Mouse (Mus musculus) c-Kit-negative CD71-positive TER-119-positive erythroid progenitor cells, embryonic 14.5 days (primary cell): ENCODE results near the gene Taar8b.
"Not testable (repeated sequence)": the region's sequence is repeated elsewhere in the genome, so short reads cannot be mapped to it uniquely, and the experiment has no call there.

Experiments used
- DNase-seq: peaks from one replicate; pipeline ENCODE4 v3.0.0-alpha.2; 2013; ENCODE audit warnings: low read depth, low spot score

The Taar8b gene

DNA sequence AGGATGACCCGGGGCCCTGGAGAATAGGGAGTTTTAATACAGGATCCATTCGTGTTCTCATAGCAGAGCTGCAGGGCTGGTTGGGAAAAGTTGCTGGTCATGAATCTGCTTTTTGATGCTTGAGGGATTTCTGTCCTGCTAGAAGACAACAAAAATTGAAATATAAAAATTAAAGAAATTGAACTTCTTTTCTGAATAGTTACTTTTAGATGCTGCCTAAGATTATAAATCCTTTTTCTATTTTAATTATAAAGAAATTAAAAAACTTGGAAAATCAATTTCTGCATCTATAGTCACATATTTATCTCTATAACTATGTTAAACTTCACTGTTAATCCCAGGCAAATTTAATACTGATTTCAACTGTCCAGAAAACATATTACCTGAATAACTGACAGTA is at the start of gene Taar8b:
Gene Taar8b, minus strand, starts transcription at position 101 of the 400 bp plus-strand sequence.
- DNase-seq: no peak

DNA sequence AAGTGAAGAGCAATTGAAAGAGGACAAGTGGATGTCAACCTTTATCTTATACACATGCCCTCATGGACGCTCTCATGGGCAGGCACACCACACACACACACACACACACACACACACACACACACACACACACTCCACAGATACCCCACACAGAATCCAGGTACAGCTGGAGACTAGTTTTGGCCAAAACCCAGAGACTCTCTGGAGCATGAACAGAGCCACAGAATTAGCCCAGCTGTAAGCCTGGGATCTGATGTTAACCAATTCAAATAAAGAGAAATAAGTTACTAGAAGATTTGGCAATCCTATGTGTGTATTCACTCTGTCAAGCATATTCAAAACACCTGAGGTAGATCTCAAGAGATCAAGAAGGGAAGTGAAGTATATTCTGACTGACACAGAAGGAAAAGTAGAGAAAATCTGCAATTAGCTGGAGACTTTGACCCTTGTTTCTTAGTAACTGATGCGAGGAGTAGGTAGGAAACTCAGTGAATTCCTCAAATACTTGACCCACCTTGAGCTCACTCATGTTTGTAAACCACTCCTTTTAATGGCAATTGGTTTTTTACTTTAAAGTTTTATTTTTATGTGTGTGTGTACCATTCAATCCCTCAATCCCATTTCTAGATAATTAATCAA is 46.6 kb upstream of the Taar8b start:
- no peak for DNase-seq

DNA sequence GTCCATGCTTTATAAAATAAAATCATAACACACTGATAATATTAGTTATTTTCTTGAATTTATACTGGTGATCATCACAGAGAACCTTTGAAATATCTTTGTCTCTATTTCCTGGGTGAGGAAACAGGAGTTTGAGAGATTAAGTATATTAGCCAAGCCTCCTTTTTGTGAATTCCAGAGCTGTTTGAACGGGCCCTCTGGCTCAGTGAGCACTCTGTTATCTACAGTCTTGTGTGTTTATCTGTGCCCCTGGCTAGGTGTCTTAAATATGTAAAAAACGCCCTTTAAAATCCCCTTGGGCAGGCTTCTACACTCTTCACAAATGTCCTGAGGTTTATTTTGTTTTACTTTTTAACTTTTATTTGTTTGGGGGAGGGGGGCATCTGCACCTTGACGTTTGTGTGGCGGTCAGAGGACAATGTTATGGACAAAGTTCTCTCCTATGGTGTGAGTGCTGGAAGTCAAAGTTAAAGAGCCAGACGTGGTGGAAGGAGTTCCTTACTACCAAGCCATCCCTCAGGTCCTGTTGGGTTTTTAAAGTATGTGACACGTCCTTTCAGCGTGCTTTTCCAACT is 42.1 kb upstream of the Taar8b start:
- no peak for DNase-seq

DNA sequence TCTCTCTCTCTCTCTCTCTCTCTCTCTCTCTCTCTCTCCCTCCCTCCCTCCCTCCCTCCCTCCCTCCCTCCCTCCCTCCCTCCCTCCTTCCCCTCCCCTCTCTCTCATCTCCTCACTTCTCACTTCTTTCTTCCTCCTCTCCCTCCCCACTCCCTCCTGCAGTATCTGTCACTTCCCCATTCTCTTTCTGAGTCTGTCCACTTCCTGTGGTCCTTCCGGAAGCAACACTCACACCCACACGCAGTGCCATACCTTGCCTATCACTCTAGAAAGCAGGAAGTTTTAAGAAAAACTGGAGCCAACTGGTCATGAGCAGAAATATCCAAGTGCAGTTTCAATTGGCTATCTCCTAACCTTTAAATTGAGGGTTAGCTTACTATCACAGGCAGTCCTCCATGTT is 41.0 kb upstream of the Taar8b start:
- DNase-seq: no peak

DNA sequence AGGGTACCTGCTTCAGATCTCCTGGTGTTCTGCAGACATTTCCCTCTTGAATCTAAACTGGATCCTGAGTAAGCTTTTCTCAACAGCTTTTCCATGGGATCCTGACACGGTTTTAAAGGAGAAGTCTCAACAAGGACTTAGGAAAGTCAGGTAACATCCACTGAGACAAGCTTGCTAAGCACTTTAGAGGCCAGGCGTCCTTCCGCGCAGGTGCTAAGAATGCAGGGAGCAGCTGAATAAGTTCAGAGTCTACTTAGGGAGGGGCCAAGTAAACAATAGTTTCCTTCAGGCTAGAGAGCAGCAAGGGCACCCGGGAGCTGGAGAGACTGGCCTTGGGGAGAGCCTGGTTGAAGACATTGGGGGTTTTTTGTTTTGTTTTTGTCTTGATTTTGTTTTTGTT is 40.2 kb upstream of the Taar8b start:
- DNase-seq: no peak

DNA sequence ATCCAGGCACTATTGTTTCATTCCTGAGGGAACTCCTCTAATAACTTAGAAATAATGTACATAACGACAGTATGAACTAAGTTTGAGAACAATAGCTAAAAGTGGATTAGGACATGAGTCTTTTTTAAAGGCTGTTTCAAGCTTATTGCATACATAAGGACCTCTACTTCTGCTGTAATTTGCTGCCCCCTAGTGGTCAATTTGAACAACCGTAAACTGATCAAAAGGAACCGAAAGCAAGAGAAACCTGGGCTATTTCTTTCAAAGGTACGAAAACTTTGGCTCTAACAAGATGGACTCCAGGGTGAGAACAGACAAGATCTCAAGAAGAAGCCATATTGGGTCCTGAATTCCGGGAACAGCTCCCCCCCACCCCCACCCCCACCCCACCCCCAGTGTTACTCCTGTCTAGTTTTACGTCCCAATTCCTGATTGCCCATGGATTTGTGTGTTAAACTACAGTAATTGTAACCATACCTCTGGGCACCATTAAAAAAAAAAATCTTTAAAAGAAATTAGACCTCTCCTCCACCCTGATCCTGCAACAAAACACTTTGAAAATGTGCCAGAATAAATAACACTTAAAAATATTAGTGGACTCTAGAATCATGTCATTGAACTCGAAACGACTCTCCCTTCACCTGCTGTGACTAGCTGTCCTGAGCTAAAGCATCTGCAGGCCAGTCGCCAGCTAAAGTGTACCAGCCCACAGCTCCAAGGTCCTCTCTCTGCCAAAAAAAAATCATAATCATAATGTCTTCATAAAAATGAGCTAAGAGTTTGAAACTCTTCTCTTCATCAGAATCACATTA is 39.6 kb upstream of the Taar8b start:
- peak; percentile 50 for DNase-seq

DNA sequence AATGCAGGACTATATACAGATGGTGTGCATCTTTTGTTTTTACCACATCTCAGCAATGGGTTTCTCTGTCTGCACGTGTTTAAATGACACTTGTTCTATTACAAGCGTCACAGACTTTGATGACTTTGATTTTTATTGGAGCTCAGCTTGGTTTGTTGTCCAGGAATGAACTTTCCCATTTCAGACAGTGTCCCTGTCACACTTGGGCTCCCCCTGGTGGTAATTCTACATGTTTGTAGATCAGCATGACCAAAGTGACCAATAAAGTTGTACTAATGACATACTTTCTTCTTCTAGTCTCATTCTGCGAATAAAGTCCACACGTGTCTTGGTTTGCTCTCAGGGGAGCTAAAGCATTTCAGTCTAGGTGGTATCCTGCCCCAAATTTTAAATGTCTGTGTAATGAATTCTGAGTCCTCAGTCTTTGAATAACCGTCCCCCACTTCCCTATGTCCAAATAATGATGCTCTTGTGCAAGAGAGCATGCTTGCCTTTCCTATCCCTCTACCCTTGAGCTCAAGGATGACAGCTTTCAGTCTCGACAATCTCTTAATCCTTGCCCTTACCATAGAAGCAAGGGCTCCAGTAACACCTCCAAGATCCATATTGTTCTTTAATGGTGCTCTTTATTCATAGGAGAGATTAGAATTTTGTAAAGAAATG is 19.2 kb upstream of the Taar8b start:
- no peak for DNase-seq

- DNase-seq: not testable (repeated sequence)
Measured at GRCm38 (mm10) chr10:24109434-24109833, 17.3 kb upstream of the Taar8b start, which contains the start of gene Taar9. Gene Taar9 (minus strand): TSS chr10:24109534.

- no peak for DNase-seq
Measured at GRCm38 (mm10) chr10:24108236-24108635, 16.1 kb upstream of the Taar8b start.

DNA sequence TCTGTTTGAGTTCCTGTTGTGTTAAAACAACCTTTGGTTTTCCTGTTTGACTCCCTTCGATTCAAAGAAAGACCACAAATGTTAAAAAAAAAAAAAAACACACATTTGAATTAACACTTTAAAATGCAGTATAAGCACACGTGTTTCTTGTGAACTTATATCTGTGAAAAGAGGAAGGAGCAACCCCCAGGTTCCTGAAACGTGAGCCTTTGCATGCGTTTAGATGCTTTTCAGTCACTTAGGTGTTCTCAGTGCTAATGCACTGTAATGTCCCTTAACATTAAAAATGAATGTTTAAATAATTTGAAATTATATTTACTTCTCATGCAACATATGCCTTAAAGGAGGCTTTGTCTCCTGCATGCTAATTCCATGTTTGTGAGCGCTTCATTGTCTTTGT is 15.7 kb upstream of the Taar8b start:
- DNase-seq: no peak

DNA sequence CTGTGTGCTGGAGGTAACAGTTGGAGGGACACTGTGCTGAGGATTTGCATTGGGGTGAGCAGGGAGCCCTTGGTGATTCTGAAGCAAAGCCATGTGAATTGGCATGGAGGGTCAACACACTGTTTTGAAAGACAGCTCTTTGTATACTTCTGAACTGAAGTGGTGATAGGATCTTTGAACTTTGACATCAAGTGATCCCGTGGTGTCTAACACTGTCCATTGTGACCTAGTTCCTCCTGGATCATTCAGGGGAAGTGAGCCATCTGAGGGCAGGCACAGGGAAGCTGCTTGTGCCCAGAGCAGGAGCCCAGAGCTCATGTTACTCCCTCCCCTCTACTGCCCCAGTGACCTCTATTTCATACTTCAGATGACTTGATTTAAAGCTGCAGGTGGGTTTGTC is 11.2 kb upstream of the Taar8b start:
- not testable (repeated sequence) for DNase-seq

- DNase-seq: not testable (repeated sequence)
Measured at GRCm38 (mm10) chr10:24101812-24102211, 9.7 kb upstream of the Taar8b start, which contains the start of gene Taar8c. Gene Taar8c (minus strand): TSS chr10:24101912.

DNA sequence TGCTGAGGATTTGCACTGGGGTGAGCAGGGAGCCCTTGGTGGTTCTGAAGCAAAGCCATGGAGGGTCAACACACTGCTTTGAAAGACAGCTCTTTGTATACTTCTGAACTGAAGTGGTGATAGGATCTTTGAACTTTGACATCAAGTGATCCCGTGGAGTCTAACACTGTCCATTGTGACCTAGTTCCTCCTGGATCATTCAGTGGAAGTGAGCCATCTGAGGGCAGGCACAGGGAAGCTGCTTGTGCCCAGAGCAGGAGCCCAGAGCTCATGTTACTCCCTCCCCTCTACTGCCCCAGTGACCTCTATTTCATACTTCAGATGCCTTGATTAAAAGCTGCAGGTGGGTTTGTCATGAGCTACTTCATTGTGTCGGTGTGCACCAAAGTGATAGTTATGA is 4.9 kb upstream of the Taar8b start:
- DNase-seq: not testable (repeated sequence)

- DNase-seq: no peak
Measured at GRCm38 (mm10) chr10:24087168-24087567, 4.9 kb downstream of the Taar8b start.

- no peak for DNase-seq
Measured at GRCm38 (mm10) chr10:24086555-24086954, 5.5 kb downstream of the Taar8b start.

- no peak for DNase-seq
Measured at GRCm38 (mm10) chr10:24085936-24086335, 6.2 kb downstream of the Taar8b start.

DNA sequence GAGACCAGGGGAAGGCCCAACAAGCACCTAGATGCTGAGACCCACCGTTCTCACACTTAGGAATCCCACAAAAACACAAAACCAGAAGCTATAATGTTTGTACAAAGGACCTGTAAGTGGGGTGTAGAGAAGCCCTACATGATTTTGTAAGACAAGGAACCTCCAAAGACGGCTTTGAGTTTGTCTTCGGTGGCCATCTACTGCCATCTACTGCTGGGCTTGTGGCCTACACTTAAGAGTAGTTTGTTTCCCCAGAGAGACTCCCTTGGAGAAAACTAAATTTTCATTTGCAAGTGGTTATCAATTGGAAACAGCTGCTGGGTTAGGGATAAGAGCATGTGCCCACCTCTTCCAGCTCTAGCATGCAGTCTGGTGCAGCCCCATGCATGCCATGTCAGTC is 11.9 kb downstream of the Taar8b start:
- no peak for DNase-seq

DNA sequence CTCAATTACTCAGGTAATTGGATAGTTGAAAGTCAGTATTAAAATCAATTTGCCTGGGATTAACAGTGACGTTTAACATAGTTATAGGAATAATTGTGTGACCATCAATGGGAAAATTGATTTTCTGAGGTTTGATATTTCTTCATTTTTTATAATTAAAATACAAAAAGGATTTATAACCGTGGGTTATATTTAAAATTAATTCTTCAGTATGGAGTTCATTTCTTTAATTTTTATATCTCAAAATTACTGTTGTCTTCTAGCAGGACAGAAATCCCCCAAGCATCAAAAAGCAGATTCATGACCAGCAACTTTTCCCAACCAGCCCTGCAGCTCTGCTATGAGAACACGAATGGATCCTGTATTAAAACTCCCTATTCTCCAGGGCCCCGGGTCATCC is 15.9 kb downstream of the Taar8b start, which contains the start of gene Taar8a:
Gene Taar8a, plus strand, starts transcription at position 301 of the 400 bp plus-strand sequence.
- DNase-seq: not testable (repeated sequence)

DNA sequence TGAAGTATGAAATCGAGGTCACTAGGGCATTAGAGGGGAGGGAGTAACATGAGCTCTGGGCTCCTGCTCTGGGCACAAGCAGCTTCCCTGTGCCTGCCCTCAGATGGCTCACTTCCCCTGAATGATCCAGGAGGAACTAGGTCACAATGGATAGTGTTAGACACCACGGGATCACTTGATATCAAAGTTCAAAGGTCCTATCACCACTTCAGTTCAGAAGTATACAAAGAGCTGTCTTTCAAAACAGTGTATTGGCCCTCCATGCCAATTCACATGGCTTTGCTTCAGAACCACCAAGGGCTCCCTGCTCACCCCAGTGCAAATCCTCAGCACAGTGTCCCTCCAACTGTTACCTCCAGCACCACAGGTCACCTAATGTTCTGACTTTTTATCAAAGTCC is 17.3 kb downstream of the Taar8b start:
- not testable (repeated sequence) for DNase-seq

- DNase-seq: no peak
Measured at GRCm38 (mm10) chr10:24058986-24059385, 33.1 kb downstream of the Taar8b start.

- DNase-seq: no peak
Measured at GRCm38 (mm10) chr10:24052039-24052438, 40.1 kb downstream of the Taar8b start.

GRCm38 (mm10) chr10:24049210-24049609 is 42.9 kb downstream of the Taar8b start, which contains the start of gene Taar7f:
Gene Taar7f (plus strand): TSS chr10:24049510.
- DNase-seq: no peak
